Mouse (Mus musculus): Measurements from ENCODE around the gene Ly6c1. TPM values are rescaled to one million over a fixed set of nuclear protein-coding genes. Genes with fewer than 3 reads are reported as not detected.
"Not testable (repeated sequence)": the region's sequence is repeated elsewhere in the genome, so short reads cannot be mapped to it uniquely, and the experiment has no call there.

Ly6c1 gene
- 10 to 100 TPM; 60.9 to 62.0 TPM for total RNA-seq (2021)
- long read RNA-seq, experiment 1, transcript Ly6c1-201 (4 exons, 844 nt): major isoform, 5 of 13 reads
- long read RNA-seq, experiment 1, partial matches to known transcripts: 4 of 13 reads
- long read RNA-seq, experiment 1, other reads (novel, unspliced or antisense): 2 of 13 reads
- long read RNA-seq, experiment 2, transcript Ly6c1-201 (4 exons, 844 nt): major isoform, 5 of 17 reads
- long read RNA-seq, experiment 2, partial matches to known transcripts: 4 of 17 reads
- long read RNA-seq, experiment 2, other reads (novel, unspliced or antisense): 4 of 17 reads

DNA sequence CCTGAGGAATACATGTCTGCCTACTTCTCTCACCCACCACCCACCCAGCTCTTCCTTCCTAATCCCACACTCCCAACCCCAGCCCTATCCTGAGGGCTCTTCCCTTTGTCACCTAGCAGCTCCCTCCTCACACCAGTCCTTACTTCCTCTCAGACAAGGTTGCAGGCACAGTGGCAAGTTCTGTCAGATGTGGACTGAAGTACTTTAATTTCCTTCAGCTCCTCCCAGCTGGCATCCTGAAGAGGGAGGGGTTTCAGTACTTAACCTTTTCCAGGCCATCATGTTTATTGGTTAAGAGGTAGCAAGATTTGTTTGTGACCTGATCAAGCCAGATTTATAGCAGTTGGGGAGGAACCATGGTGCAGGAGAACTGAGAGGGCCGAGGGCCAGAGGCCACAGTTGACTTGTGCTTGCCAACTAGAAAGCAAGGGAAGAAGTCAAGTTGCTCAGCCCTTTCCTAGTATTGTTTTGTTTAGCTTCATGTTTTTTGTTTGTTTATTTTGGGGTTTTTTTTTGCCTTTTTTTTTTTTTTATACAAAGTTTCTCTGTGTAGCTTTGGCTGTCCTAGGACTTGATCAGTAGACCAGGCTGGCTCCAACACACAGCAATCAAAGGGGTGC, at the start of gene Ly6c1:
Gene Ly6c1 (minus strand): TSS at position 189 of the 620 bp plus-strand sequence.
- not testable (repeated sequence) for DNase-seq

DNA sequence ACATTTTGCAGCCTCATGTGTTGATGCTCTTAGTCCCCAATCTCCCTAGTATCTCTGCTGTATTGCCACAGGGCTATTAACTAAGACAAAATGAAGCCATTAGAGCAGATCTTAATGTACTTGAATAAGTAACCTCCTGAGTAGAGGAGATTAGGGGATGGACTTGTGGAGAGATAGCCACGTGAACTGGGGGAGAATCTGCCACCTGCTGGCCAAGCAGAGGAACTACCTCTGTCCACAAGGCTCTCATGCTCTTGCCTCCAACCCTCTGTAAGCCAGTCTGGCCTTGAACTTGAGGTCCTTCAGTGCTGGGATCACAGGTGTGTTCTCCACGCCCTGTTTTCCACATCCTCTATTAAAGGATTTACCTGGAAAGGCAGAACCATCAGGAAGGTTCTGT, 39.4 kb upstream of the Ly6c1 start:
- DNase-seq: not testable (repeated sequence)

DNA sequence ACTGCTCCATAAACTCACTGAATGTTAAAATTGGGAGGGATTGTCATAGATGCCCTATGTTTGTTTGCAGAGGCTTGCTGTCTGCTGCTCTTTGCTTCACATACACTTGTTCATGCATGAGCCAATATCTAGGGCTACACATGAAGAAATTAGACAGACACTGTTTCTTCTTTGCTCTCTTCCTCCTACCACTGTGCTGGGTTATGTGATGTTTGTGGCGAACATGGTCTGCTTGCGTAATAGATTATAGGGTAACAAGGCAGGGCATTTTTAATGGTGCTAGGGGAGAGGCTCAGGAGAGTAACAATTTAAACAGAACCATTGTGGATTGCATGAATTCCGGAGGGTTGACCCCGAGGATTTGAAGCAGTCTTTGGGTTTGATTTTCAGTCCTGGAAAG, 21.3 kb upstream of the Ly6c1 start:
- no peak for DNase-seq

DNA sequence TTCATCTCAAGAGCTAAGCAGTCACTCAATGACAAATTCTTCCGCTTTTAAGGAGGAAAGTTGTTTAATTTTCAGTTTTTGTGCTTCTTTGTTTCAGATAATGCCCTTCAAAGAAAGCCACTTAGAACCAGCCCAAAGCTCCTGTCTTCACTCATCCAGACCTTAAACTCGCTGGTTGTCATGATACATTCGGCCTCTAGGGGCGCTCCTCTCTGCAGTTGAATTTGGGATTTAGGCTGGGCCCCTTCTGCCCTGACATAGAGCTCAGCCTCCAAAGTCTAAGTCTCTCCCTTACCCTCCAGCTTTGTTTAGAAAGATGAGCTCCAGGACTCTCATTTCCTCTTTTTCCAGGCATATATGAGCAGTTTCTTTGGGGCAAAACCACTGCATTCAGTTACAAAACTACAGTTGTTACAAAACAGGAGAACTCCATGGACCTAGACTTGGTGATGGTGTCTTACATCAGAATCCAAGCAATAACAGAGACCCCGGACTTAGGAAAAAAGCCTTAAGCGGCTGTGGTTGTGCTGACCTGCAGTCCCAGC, 13.5 kb upstream of the Ly6c1 start:
- DNase-seq: peak; percentile 67

DNA sequence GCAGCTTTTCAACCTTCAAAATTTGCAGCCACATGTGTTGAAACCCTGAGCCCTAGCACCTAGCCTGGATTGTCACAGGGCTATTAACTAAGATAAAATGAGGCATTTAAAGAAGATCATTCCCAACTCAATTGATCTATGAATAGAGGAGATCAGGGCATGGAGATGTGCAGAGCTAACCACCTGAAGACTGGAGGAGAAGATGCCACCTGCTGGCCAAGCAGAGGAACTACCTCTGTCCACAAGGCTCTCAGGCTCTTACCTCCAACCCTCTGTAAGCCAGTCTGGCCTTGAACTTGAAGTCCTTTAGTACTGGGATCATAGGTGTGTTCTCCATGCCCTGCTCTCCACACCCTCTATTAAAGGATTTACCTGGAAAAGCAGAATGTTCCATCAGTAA, 11.9 kb upstream of the Ly6c1 start:
- DNase-seq: peak; percentile 41

DNA sequence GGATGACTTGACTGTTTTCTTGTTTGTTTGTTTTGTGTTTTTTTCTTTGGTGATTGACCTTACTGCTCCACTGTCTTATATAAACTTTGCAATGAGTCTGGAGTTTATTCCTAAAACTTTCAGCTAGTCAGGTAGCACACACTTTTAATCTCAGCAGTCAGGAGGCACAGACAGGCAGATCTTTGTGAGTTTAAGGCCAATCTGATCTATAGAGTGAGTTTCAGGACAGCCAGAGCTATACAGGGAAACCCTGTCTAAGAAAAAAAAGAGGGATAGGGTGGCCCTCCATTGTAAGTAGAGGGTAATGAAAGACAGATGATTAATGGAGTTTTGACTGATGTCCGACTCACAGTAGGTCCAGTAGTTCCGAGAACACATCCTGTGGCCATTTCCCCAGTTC, 7.4 kb upstream of the Ly6c1 start:
- DNase-seq: no peak

DNA sequence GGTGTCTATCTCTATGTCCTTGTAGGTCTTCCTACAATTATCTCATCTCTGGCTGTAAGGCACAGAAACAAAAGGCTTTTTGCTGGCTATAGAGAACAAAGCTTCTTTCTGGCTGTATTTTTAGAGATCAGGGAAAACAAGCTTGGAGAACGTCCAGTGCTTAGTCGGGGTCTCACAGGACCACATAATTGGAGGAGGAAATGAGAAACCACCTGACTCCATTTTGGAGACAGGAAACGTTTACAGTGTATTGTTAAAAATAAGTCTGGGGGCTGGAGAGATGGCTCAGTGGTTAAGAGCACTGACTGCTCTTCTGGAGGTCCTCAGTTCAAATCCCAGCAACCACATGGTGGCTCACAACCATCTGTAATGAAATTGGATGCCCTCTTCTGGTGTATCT, 6.8 kb upstream of the Ly6c1 start:
- not testable (repeated sequence) for DNase-seq

DNA sequence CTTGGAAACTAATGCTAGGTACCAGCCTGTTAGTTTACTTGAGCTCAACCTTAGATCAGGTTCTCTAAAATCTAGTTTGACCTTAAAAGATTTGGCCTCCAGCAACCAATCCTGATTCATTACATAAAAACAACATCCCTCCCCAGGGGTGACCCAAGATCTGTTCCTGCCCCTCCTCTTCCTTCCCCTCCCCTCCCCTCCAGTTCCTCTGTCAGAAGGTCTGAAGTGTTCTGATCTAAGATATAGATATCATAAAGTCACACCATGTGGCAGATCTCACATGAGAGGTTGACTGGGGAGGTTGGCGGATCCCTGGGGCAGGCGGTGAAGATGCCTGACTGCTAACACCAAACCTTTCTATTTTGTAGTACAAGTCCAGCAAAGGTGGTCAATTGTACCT, 3.8 kb upstream of the Ly6c1 start:
- DNase-seq: not testable (repeated sequence)

DNA sequence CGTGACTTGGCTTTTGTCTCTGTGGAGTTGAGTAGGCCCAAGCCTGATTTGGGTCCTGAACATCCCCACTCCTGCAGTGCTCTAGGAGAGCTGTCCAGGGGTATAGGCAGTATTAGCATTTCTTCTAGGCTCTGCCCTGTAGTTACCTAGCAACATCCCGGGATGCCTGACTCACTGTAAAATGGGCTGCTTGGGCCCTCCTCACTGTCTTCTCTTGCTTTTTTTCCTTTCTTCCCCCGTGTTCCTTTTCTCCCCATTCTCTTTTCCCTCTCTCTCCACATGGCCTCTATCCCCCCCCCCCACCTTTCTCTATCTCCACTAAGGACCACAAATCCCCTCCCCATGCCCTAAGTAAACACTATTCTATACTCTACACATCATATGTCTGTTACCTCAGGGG, 2.5 kb upstream of the Ly6c1 start:
- DNase-seq: not testable (repeated sequence)

DNA sequence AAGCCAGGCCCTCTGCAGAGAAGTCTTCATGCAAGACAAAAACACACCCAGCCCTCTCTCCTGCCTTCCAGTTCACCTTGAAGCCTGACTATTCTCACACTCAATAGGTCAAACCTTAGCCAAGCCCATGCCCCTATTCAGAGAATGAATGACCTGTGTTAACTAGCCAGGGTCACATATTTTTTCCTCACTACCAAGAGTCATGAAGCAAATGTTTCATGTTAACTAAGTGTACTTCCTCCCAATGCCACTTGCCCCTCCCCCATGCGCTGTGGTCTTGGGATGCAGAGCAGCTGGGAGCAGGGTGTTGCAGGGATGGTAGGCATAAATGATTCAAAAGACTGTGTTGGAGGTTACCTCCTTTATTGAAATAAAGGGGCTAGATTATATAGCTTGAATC, 2.0 kb upstream of the Ly6c1 start:
- not testable (repeated sequence) for DNase-seq

DNA sequence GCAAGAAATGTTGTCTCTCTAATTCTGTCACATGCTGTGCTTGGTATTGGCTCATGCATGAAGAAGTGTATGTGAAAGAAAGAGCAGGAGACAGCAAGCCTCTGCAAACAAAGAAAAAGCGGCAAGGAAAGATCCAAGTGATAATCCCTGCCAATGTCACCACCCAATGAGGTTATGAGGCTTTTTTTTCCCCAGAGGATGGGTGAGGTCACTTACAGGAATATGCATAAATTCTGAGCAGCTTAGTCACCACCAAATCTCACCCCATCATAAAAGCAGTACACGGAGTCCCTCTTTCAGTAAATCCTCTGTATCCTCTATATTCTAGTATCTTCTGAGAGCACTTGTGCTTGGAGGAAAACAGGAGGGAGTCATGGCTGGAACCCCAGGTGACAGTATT, 1.2 kb upstream of the Ly6c1 start:
- DNase-seq: not testable (repeated sequence)

DNA sequence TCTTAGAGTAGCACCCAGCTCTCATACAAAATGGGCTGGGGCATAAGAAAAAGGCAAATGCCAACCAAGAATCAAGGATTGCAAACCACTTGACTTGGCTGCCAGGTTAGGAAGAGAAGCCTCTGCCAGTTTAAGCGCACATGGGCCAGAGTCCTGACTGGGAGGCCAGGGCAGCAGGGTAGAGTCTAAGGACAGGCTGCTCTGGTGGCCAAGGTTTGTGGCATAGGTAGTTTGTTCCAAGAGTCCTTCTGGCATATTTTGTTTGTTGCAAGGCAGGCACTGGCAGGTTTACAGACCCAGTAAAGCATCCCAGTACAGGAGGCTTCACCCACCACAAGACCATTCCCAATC, 685 bp downstream of the Ly6c1 start:
- DNase-seq: not testable (repeated sequence)

DNA sequence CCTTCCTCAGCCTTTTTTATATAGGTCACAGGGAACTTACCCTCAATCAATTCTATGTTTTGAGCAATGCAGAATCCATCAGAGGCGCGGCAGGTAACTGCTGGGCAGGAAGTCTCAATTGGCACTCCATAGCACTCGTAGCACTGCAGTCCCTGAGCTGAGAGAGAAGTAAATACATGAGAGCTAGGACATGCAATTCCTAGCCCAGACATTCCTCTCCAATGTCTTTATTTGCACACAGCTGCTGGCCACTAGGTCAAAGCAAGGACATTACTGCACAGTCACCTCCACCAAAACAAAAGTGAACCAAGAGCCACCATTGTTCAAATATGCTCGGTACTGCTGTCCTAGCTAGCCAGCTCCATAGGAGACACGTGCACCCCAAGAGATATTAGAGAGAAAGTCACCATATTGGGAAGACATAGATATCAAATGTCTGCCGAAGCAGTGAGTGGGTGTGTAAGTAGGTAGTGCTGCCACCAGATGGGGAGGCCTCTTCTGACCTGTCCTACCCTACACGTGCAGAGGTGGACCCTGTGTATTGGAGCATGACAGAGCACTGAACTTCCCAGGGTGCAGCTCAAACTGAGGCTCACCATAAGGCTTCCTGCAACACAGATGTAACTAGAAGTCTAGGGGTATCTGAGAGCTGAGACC, 1.2 kb downstream of the Ly6c1 start:
- not testable (repeated sequence) for DNase-seq

DNA sequence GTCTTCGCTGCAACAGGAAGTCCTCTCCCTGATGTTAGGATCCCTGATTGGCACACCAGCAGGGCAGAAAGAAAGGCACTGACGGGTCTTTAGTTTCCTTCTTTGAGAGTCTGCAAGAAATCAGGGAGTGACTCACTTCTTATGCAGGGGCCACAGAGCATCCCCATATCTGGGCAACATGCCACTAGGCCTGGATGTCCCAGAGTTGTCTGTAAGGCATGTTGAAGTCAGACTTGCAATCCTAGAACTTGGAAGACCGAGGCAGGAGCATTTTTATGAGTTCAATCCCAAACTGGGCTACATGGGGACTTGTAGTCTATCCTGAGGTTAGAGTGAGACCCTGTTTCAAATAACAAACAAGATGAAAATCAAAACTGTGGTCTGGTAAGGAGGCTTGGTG, 3.1 kb downstream of the Ly6c1 start:
- not testable (repeated sequence) for DNase-seq

DNA sequence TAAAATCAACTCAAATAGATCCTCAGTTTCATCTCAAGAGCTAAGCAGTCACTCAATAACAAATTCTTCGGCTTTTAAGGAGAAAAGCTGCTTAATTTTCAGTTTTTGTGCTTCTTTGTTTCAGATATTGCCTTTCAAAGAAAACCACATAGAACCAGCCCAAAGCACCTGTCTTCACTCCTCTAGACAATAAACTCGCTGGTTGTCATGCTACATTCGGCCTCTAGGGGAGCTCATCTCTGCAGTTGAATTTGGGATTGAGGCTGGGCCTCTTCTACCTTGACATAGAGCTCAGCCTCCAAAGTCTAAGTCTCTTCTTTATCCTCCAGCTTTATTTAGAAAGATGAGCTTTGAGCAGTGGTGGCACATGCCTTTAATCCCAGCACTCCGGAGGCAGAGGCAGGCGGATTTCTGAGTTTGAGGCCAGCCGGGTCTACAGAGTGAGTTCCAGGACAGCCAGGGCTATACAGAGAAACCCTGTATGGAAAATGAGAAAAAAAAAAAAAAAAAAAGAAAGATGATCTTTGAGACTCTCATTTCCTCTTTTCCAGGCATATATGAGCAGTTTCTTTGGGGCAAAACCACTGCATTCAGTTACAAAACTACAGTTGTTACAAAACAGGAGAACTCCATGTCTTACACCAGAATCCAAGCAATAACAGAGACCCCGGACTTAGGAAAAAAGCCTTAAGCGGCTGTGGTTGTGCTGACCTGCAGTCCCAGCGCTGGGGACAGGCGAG, 27.4 kb downstream of the Ly6c1 start:
- not testable (repeated sequence) for DNase-seq

DNA sequence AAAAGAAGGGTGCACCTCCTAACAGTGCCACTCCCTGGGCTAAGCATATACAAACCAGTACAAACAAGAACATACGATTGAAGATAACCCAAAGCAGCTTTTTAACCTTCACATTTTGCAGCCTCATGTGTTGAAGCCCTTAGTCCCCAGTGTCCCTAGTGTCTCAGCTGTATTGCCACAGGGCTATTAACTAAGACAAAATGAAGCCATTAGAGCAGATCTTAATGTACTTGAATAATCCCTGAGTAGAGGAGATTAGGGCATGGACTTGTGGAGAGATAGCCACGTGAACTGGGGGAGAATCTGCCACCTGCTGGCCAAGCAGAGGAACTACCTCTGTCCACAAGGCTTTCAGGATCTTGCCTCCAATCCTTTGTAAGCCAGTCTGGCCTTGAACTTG, 29.2 kb downstream of the Ly6c1 start:
- DNase-seq: not testable (repeated sequence)

Other genes starting within 250 kb of the Ly6c1 start
- not detected for gene Gml2, start 229.8 kb downstream of the Ly6c1 start, total RNA-seq (2021)
- not detected for gene 2010109I03Rik, start 151.8 kb downstream of the Ly6c1 start, total RNA-seq (2021)
- gene Ly6i, start 65.4 kb downstream of the Ly6c1 start, total RNA-seq (2021): under 1 TPM in 1 of 2 experiments, not detected in 1; 0.21 TPM
- gene Ly6a, start 50.8 kb downstream of the Ly6c1 start, total RNA-seq (2021): 10 to 100 TPM; 43.4 to 57.2 TPM
- gene Ly6c2, start 63.1 kb upstream of the Ly6c1 start, total RNA-seq (2021): 1 to 10 TPM; 3.1 to 3.3 TPM
- gene Ly6g, start 106.4 kb upstream of the Ly6c1 start, total RNA-seq (2021): under 1 TPM in 1 of 2 experiments, not detected in 1; 0.68 TPM
- not detected for gene BC025446, start 167.5 kb upstream of the Ly6c1 start, total RNA-seq (2021)
- not detected for gene Ly6f, start 219.6 kb upstream of the Ly6c1 start, total RNA-seq (2021)

Measured in gastrocnemius, postnatal 10 days (tissue).